Mouse (Mus musculus) hematopoietic stem cell, adult 5-6 weeks (primary cell): ENCODE data around the gene Pitx2. TPM values are rescaled to one million over a fixed set of nuclear protein-coding genes. Genes with fewer than 3 reads are reported as not detected.

Experiments
- ATAC-seq, 2 experiments: fragments of 125-278 bp in 1 of 2; replicated peaks in 1 of 2; 2 replicates each; pipeline ENCODE4 v1.8.0; 2016 to 2017; ENCODE audit warnings: inconsistent platforms in 2 of 2, mild to moderate bottlenecking in 2 of 2, moderate number of reproducible peaks in 2 of 2, low read depth in 1 of 2, moderate TSS enrichment in 1 of 2; ENCODE audit not compliant: low FRiP score in 2 of 2, poor library complexity in 2 of 2, severe bottlenecking in 2 of 2, insufficient read depth in 1 of 2, low TSS enrichment in 1 of 2
- total RNA-seq: library from RNA; stranded (forward); fragments of 172-1452, 232-1000 nt; gene quantifications from 2 replicates; pipeline ENCODE4 v1.2.3, GENCODE M21; 2017

Pitx2 gene
- 2.8 and 4.5 TPM in 2 replicates for total RNA-seq

DNA sequence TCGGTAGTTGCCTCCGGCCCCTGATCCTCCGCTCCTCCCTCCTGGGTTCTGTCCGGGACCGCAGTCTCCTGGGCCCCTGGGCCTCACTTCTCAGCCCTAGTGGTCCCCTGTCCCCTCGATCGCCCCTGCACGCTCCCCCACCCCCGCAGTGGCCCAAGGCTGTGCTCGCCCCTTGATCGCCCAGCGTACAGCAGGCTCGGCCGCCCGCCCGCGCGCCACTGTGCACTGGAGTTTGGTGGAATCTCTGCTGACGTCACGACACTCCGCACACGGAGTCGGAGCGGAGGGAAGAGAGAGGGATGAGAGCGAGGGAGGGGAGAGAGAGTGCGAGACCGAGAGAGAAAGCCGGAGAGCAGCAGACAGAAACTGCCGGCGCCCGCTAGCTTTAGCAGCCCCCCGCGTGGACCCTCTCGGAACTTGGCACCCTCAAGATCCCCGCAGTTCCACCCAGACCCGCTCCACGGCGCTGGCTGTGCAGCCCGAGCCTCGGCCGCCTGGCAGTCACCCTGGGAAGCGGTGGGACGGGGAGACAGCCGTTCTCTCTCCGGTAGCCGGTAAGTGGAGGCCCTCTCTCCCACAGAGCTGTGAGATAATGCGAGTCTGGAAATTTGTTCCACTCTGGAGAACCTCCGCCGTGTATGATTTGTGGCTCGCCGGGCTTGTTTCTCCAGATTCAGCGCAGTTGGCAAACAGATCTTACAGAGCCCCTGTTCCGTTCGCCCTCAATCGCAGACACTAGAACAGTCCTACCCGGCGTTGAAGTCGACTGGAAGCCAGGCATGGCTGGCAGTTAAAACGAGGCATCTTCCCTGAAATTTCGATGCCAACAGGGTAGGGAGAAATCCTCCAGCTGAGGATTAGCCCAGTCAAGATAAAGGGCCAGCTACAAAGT lies at the start of gene Pitx2:
Pitx2 (plus strand) TSS at position 270 of the 892 bp plus-strand sequence.
- ATAC-seq = no peak

- ATAC-seq = no peak
Measured at GRCm38 (mm10) chr3:129150001-129150400, 49.7 kb upstream of the Pitx2 start.

DNA sequence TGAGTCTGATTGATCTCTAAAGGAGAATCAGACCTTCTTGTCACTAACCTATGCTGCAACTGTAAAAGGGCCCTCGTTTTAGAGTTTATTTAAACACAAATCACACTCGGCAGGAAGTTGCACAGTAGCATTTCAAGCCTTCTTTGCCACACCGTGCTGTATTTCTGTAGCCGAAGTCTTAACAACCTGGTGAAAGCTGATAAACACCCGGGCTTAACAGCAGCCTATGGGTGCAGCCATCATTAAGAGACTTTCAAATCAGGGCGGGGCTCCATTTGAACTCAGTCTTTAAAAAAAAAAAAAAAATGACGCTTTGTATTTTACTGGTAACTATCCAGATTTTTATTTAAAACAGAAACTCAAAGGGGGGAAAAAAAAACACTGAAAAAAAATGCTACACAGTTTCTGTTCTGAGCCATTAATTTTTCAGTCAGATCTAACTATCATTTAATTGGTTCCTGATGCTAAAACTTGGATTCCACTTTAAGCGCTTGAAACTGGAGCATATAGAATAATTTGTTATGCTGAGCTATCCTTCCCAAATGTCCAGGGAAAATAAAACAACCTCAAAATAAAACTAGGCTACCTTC lies 48.5 kb upstream of the Pitx2 start:
- ATAC-seq = no peak

DNA sequence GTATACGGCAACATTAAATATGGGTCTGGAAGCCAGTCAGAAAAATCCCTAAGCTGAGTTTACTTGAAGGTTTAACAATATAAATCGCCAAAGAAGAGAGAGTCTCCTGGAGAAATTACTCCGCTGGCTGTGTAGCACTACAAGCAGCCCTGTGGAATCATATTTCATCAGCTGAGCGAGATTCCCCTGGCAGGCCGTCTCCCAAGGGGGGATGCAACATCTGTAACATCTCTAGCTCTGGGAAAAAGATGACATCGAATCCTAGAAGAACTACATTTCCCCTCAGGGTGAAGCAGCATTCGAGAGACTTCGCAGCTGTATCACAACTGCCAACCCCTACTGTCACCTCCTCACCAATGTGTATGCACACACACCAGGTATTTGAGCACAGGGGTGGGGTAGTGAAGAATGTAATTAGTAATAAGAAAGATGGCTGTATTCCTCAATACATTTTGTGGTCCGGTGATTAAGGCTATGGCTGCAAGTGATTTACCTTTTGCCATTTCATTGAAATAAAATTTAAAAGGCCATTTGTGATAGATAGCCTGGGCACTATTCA lies 40.8 kb upstream of the Pitx2 start:
- no peak for ATAC-seq

- ATAC-seq = no peak
Measured at GRCm38 (mm10) chr3:129161333-129162035, 38.2 kb upstream of the Pitx2 start.

DNA sequence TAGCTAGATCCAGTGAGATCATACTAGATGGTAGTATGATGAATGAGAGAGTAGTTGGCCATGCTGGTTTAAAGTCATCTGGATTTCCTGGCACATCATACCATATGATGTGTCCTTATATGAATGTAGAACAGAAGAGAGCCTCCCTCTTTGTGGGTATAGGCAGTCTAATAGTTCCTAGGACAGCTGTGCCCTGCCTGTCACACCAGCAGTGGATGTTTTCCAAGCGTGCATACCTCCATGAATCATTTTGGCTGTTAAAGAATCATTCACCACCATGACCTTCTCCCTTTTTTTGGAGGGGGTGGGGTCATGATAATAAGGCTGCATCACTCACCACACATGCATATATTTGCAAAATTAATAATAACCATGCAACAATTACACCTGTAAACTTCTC lies 35.4 kb upstream of the Pitx2 start:
- no peak for ATAC-seq

GRCm38 (mm10) chr3:129165715-129166114 lies 34.0 kb upstream of the Pitx2 start:
- ATAC-seq = no peak

DNA sequence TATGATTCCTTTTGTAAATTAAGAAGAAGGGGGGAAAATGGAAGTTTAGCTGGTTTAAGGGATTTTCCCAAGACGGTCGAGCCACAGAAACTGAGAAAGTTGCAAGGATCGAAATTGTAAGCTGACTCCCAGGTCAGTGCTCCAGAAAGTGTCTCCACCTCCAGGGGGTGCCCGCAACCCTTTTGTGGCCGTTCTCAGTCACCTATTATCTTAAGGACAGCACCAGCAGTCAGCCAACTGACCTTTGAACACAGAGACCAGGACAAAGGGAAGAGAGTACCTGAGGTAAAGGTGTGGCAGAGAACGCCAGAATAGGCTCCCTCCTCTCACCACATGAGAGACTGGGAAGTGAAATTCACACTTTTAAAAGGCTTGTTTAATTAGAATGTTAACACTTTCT lies 33.0 kb upstream of the Pitx2 start:
- no peak for ATAC-seq

DNA sequence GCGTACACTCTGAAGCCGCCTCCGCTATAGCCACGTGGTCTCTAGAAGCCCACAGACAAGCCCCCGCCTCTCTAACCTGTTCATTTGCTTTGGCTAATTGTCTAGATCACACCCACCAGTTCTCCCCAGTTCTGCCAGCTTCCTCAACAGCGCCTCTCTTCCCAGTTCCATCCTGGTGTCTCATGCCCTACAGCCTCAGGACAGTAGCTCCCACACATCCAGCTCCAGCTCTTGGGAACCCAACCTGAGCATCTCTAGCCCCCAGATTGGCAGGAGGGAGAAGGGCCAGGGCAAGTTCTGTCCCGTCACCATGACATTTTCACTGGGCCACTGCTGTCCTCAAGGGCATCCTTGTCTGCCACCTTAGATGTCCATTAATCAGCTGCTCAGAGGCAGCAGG lies 29.3 kb upstream of the Pitx2 start:
- no peak for ATAC-seq

DNA sequence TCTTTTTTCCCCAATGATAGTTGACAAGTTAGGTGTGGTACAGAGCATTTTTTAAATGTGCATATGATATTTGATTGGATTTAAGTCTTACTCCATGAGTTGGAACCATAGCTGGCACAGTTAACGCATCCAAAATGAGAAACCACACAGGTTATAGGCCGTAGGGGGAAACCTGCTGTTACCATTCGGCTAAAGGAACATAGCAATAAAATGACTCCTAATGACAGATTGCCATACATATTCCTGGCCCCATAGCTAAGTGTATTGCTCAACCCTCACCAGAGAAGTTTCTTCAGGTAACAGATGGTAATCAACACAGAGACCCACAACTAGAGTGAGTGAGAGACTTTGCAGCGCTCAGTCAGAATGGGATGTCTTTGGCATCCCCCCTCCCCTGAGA lies 27.9 kb upstream of the Pitx2 start:
- no peak for ATAC-seq

- ATAC-seq = no peak
Measured at GRCm38 (mm10) chr3:129194436-129194835, 5.2 kb upstream of the Pitx2 start.

DNA sequence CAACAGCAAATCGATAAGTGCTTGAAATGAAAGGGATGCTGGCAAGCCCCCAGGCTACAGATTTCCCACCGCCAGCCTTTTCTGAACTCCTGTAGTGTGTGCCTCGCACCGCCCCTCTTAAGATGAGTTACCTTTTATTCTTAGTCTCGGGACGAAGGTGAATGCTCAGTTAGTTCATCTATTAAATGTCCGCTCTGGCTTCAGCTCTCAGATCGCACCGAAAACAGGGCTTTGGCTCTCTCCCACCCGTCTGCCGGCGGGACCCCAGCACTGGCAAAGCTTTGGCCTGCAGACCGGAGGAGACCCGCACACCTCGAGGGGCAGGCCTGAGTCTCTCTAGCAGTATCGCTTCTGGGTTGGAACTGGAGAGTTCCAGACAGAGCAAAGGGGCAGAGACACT lies 4.6 kb upstream of the Pitx2 start:
- ATAC-seq = no peak

- no peak for ATAC-seq
Measured at GRCm38 (mm10) chr3:129195816-129196549, 3.7 kb upstream of the Pitx2 start.

- ATAC-seq = no peak
Measured at GRCm38 (mm10) chr3:129196550-129196919, 3.1 kb upstream of the Pitx2 start.

- ATAC-seq = no peak
Measured at GRCm38 (mm10) chr3:129197035-129197434, 2.6 kb upstream of the Pitx2 start.

GRCm38 (mm10) chr3:129197786-129198626 lies 1.7 kb upstream of the Pitx2 start:
- ATAC-seq = no peak

- ATAC-seq = no peak
Measured at GRCm38 (mm10) chr3:129198627-129198903, 1.1 kb upstream of the Pitx2 start.
